Comparison of ENCODE assay signal across 10 mouse cellular contexts in genomic region chr12:4972939-4973338, GRCm38 (mm10). TPM values are rescaled to one million over a fixed set of nuclear protein-coding genes. Genes with fewer than 3 reads are reported as not detected.
DNase-seq lines count a peak whose midpoint lies in the region; ATAC-seq lines count a peak whose summit lies in the region.
"Had no signal": no experiment of that assay in that cellular context is flagged by ENCODE, and none has a peak within 500 bp of the region (broad histone marks: within the 10 kb centered on the region; RNA-seq: fewer than 3 reads in every experiment).

No protein-coding gene starts in this region.

- no peaks in the 10 kb centered on the region for H3K9me3 ChIP-seq in hindbrain, embryonic 11.5 days (ENCODE audit: control insufficient read depth, low read length)
- no peaks in the 10 kb centered on the region for H3K9me3 ChIP-seq in hindbrain, embryonic 13.5 days
- H3K9me3 ChIP-seq: embryonic facial prominence, embryonic 12.5 days; neural tube, embryonic 12.5 days had no signal

- intact Hi-C loops in heart, postnatal 14 days (cut with DNase I): loop anchor here (5.0 to 10.0 kb wide), 2 partner anchors 56 to 98 kb away; partner anchors contain the start of genes Atad2b and Mfsd2b

- peak; percentile 82 for DNase-seq in hindbrain, embryonic 11.5 days (ENCODE audit: low spot score)
- DNase-seq in WW6 (ENCODE audit: low read depth, low spot score): peak; percentile 16
- peak; percentile 47 to 66 for DNase-seq in cerebellum, postnatal 4 days (ENCODE audit: low spot score in 2 of 2)
- peak; percentile 78 to 88 for DNase-seq in heart, postnatal 14 days
- peak; percentile 24 to 54 for DNase-seq in left cerebral cortex, adult 8-10 months (ENCODE audit: low spot score in 2 of 2)
- peak; percentile 47 to 81 for DNase-seq in thymus, postnatal 10 days (ENCODE audit: low spot score in 2 of 2)

- 0 out of 2 replicates have a peak, but pooled peaks cover 2% of the 10 kb centered on the region for H3K36me3 ChIP-seq in hindbrain, embryonic 11.5 days (ENCODE audit: control insufficient read depth, insufficient read depth, low read length)
- H3K36me3 ChIP-seq in hindbrain, embryonic 13.5 days: peaks cover 43% of the 10 kb centered on the region

- H3K9ac ChIP-seq in hindbrain, embryonic 11.5 days (ENCODE audit: low read depth, low read length): no peak overlapping the region
- no peak overlapping the region for H3K9ac ChIP-seq in hindbrain, embryonic 13.5 days
- H3K9ac ChIP-seq: embryonic facial prominence, embryonic 12.5 days; neural tube, embryonic 12.5 days had no signal

- WGBS in hindbrain, embryonic 11.5 days: 31% methylated on average over 1 of the region's 1 CpGs
- 44% methylated on average over 1 of the region's 1 CpGs for WGBS in hindbrain, embryonic 13.5 days

- no peaks in the 10 kb centered on the region for H3K4me1 ChIP-seq in hindbrain, embryonic 11.5 days (replicated peaks; ENCODE audit: control insufficient read depth, insufficient read depth, low read length)
- H3K4me1 ChIP-seq in hindbrain, embryonic 13.5 days (replicated peaks): no peaks in the 10 kb centered on the region
- H3K4me1 ChIP-seq: embryonic facial prominence, embryonic 12.5 days; neural tube, embryonic 12.5 days had no signal

- no peak overlapping the region for H3K27ac ChIP-seq in hindbrain, embryonic 11.5 days (ENCODE audit: low read depth, low read length)
- H3K27ac ChIP-seq in hindbrain, embryonic 13.5 days: no peak overlapping the region
- H3K27ac ChIP-seq: embryonic facial prominence, embryonic 12.5 days; neural tube, embryonic 12.5 days had no signal

- H3K4me2 ChIP-seq in hindbrain, embryonic 11.5 days (replicated peaks; ENCODE audit: low read depth, low read length): no peak overlapping the region
- no peak overlapping the region for H3K4me2 ChIP-seq in hindbrain, embryonic 13.5 days
- H3K4me2 ChIP-seq: embryonic facial prominence, embryonic 12.5 days; neural tube, embryonic 12.5 days had no signal

- H3K27me3 ChIP-seq in hindbrain, embryonic 11.5 days (ENCODE audit: control insufficient read depth, insufficient read depth, low read length): no peaks in the 10 kb centered on the region
- no peaks in the 10 kb centered on the region for H3K27me3 ChIP-seq in hindbrain, embryonic 13.5 days
- H3K27me3 ChIP-seq: embryonic facial prominence, embryonic 12.5 days; neural tube, embryonic 12.5 days had no signal

- no peak overlapping the region for H3K4me3 ChIP-seq in hindbrain, embryonic 11.5 days (ENCODE audit: low read depth, low read length)
- no peak overlapping the region for H3K4me3 ChIP-seq in hindbrain, embryonic 13.5 days
- H3K4me3 ChIP-seq: embryonic facial prominence, embryonic 12.5 days; neural tube, embryonic 12.5 days had no signal

- ATAC-seq in hindbrain, embryonic 11.5 days (ENCODE audit: low FRiP score): no peak
- no peak for ATAC-seq in hindbrain, embryonic 13.5 days (ENCODE audit: low FRiP score)
- peak; percentile 66; the same call in 1 of the 2 replicates for ATAC-seq in neutrophil, adult 5-6 weeks (ENCODE audit: extremely low read depth, insufficient number of reproducible peaks, low FRiP score, poor library complexity, severe bottlenecking)

RNA-seq across cellular contexts. Expression of gene Atad2b, which starts 55.8 kb away (rescaled TPM):
- 23.4 and 25.2 TPM in 2 replicates for polyA plus RNA-seq in hindbrain, embryonic 11.5 days (2014; fragmentation: Nextera tagmentation; extraction: Ambion mirVana)
- 13.9 and 14.8 TPM in 2 replicates for polyA plus RNA-seq in hindbrain, embryonic 13.5 days (2015; fragmentation: Nextera tagmentation; extraction: Ambion mirVana)
- 10 to 100 TPM; 23.7 to 23.8 TPM for total RNA-seq in heart, postnatal 14 days (2021)
- total RNA-seq in left cerebral cortex, adult 8-10 months (2022): 10 to 100 TPM; 30.1 to 35.9 (median 33.0) TPM
- total RNA-seq in neutrophil, adult 5-6 weeks (2017): 67.3 and 80.7 TPM in 2 replicates

Comparison
In these comparisons a context has a peak if more than half of its experiments do, and no peak if none do; other contexts are left out.
1. DNase-seq: peak in every context shown above with its lines; median percentile 83 in heart, postnatal 14 days; 82 in hindbrain, embryonic 11.5 days; 64 in thymus, postnatal 10 days; 56 in cerebellum, postnatal 4 days; 39 in left cerebral cortex, adult 8-10 months; 16 in WW6.